Mouse (Mus musculus) cortical plate, adult 2 months (tissue): ENCODE measurements around the gene Fbxl16.

Experiments used
- CTCF ChIP-seq: fragments of 200-500 bp; IDR thresholded peaks from 2 replicates; pipeline ENCODE4 v1.5.1; 2011; ENCODE audit warnings: mild to moderate bottlenecking, control low read depth, low read length; ENCODE audit not compliant: insufficient read depth; ENCODE audit errors: extremely low read depth
- POLR2A ChIP-seq: fragments of 200-500 bp; IDR thresholded peaks from 2 replicates; pipeline ENCODE4 v1.6.1; 2011; ENCODE audit warnings: mild to moderate bottlenecking, low read length, control low read depth; ENCODE audit not compliant: insufficient read depth; ENCODE audit errors: extremely low read depth

GRCm38 (mm10) chr17:25783086-25783485 lies 25.8 kb upstream of the Fbxl16 start:
- TF ChIP-seq POLR2A = 0 out of 2 replicates have a peak, but pooled peaks have one; percentile 11
- no peak for TF ChIP-seq CTCF
